Mouse (Mus musculus): ENCODE measurements around the gene Hoxa7. TPM values are rescaled to one million over a fixed set of nuclear protein-coding genes. Genes with fewer than 3 reads are reported as not detected.

Gene Hoxa7
- polyA plus RNA-seq, 1 experiment from 2014 or later: 0.28 TPM

- peak within 1 kb of the TSS; percentile 4 to 33; a peak in 3 of 4 replicates for H3K4me3 ChIP-seq (ENCODE audit: control insufficient read depth in 1 of 2, insufficient read depth in 1 of 2, low read depth in 1 of 2, low read length in 2 of 2)
- H3K9me3 ChIP-seq (ENCODE audit: control insufficient read depth, low read length): no peaks in the 10 kb centered on the region
- peak within 1 kb of the TSS; percentile 48 for H3K4me2 ChIP-seq (ENCODE audit: low read length)
- peaks cover 4 to 5% of the 10 kb centered on the region in 2 experiments; a peak in 1 of 4 replicates for H3K4me1 ChIP-seq (ENCODE audit: control insufficient read depth in 2 of 2, insufficient read depth in 2 of 2, low read length in 2 of 2)
- H3K27me3 ChIP-seq (ENCODE audit: control insufficient read depth, insufficient read depth, low read length): peaks cover 98% of the 10 kb centered on the region
- no peaks in the 10 kb centered on the region for H3K36me3 ChIP-seq (ENCODE audit: control insufficient read depth, insufficient read depth, low read length)
- peak within 1 kb of the TSS; percentile 54; the same call in 1 of the 2 replicates for H3K9ac ChIP-seq (ENCODE audit: low read length)
- H3K27ac ChIP-seq (replicated peaks in 1 of 2; ENCODE audit: control insufficient read depth in 1 of 2, insufficient read depth in 1 of 2, low read depth in 2 of 2, low read length in 2 of 2): peak within 1 kb of the TSS in 1 of 2 experiments; percentile 59; a peak in 2 of 4 replicates
- 1% methylated on average over 25 of the region's 25 CpGs for WGBS
- no peak for ATAC-seq (ENCODE audit: insufficient number of reproducible peaks, insufficient read depth, low FRiP score, low read depth)
Measured at GRCm38 (mm10) chr6:52164626-52165440, 56.8 kb downstream of the Hoxa7 start, which contains the start of gene Hoxa2. TSS of gene Hoxa2 (minus strand) at chr6:52164831.

MicroRNAs within 50 kb of the gene (microRNA counts, 519-probe panel; counts per million panel counts)
- 322 counts per million, percentile 70 among the panel's probes with 10 or more counts for microRNA mmu-miR-196b

Small RNA genes within 50 kb of the gene (microRNA-seq; reads per million reads assigned to microRNA genes)
- gene Mir196b: 134 reads per million, percentile 55 among the genes with 10 or more reads in this experiment

Other genes with a start within 250 kb of the Hoxa7 start
- 15.2 and 16.0 TPM in 2 replicates for gene Skap2, start 209.3 kb downstream of the Hoxa7 start, polyA plus RNA-seq (2014; fragmentation: Nextera tagmentation; extraction: Ambion mirVana)
- gene Hoxa1, start 63.5 kb downstream of the Hoxa7 start, polyA plus RNA-seq (2014; fragmentation: Nextera tagmentation; extraction: Ambion mirVana): 0.75 and 0.82 TPM in 2 replicates
- 0.51 and 0.66 TPM in 2 replicates for gene Hoxa2, start 57.0 kb downstream of the Hoxa7 start, polyA plus RNA-seq (2014; fragmentation: Nextera tagmentation; extraction: Ambion mirVana)
- gene 5730596B20Rik, start 44.4 kb downstream of the Hoxa7 start, polyA plus RNA-seq (2014; fragmentation: Nextera tagmentation; extraction: Ambion mirVana): not detected in 2 replicates
- gene Hoxa4, start 30.1 kb downstream of the Hoxa7 start, polyA plus RNA-seq (2014; fragmentation: Nextera tagmentation; extraction: Ambion mirVana): 0.32 and 0.36 TPM in 2 replicates
- 0.31 and 1.3 TPM in 2 replicates for gene Hoxa5, start 17.3 kb downstream of the Hoxa7 start, polyA plus RNA-seq (2014; fragmentation: Nextera tagmentation; extraction: Ambion mirVana)
- not detected in 2 replicates for gene Hoxa6, start 13.1 kb downstream of the Hoxa7 start, polyA plus RNA-seq (2014; fragmentation: Nextera tagmentation; extraction: Ambion mirVana)
- gene Hoxa3, start 8.5 kb downstream of the Hoxa7 start, polyA plus RNA-seq (2014; fragmentation: Nextera tagmentation; extraction: Ambion mirVana): 0.35 and 0.86 TPM in 2 replicates
- gene Gm28308, start 8.5 kb downstream of the Hoxa7 start, polyA plus RNA-seq (2014; fragmentation: Nextera tagmentation; extraction: Ambion mirVana): not detected in 2 replicates
- 0.11 and 0.26 TPM in 2 replicates for gene Hoxa9, start 9.2 kb upstream of the Hoxa7 start, polyA plus RNA-seq (2014; fragmentation: Nextera tagmentation; extraction: Ambion mirVana)
- gene Hoxa10, start 19.0 kb upstream of the Hoxa7 start, polyA plus RNA-seq (2014; fragmentation: Nextera tagmentation; extraction: Ambion mirVana): 0.11 and 0.12 TPM in 2 replicates
- not detected in 2 replicates for gene Hoxa11, start 24.0 kb upstream of the Hoxa7 start, polyA plus RNA-seq (2014; fragmentation: Nextera tagmentation; extraction: Ambion mirVana)
- not detected in 2 replicates for gene Hoxa13, start 39.0 kb upstream of the Hoxa7 start, polyA plus RNA-seq (2014; fragmentation: Nextera tagmentation; extraction: Ambion mirVana)
- not detected in 2 replicates for gene Evx1, start 91.6 kb upstream of the Hoxa7 start, polyA plus RNA-seq (2014; fragmentation: Nextera tagmentation; extraction: Ambion mirVana)

All from heart, embryonic 14.5 days (tissue).